Mouse (Mus musculus): Measurements from ENCODE around the gene Fcnb. TPM values are rescaled to one million over a fixed set of nuclear protein-coding genes. Genes with fewer than 3 reads are reported as not detected.

Gene Fcnb
- total RNA-seq, 2 experiments from 2014 or later = not detected

GRCm38 (mm10) chr2:28090299-28091008, 5.8 kb upstream of the Fcnb start:
- no peak for DNase-seq (ENCODE audit: low spot score in 2 of 2)
- intact Hi-C loops (cut with DNase I) = loop anchor here (10.0 kb wide), 1 partner anchor 334 kb away; no protein-coding TSS in a partner anchor

DNA sequence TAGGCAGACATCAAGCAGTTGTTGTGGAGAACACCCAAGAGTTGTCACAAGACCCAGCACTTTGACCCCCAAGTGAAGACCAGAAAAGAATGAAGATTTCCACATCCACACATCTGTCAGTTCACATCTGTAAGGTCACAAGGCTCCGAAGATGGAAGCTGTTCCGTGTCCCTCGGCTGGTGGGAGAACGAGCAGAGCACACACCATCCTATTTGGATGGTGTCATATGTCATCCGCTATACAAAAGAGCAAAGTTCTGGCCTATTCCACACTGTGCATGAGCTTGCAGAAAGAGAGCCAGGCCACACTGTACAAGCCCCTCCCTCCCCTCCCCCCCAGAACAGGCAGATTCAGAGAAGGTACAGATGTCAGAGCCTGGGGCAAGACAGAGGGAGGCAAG, 4.4 kb upstream of the Fcnb start:
- intact Hi-C loops (cut with DNase I) = no loop called here
- no peak for DNase-seq (ENCODE audit: low spot score in 2 of 2)

DNA sequence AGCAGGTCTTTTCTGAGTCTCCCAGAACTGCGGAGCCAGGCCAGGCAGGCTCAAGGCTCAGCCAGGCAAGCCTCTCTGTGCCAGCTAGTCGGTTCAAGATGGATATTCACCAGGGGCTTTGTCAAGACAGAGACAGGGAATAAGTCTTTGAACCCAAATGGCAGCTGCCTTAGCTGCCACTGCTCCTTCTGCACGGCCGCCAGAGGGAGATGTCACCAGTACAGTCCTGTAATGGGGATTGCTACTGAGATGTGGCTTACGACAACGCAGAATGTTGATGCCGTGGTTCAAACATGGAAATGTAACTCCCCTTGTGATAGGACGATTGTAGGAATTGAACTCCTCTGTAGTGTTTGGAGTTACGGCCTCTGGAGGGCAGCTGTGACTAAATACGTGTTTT, 1.4 kb upstream of the Fcnb start:
- intact Hi-C loops (cut with DNase I) = no loop called here

GRCm38 (mm10) chr2:28075616-28076187, 9.0 kb downstream of the Fcnb start:
- no peak for DNase-seq (ENCODE audit: low spot score in 2 of 2)
- intact Hi-C loops (cut with DNase I) = no loop called here

More for the DNA sequence above, 1.4 kb upstream of the Fcnb start:
- no peak for DNase-seq (ENCODE audit: low spot score in 2 of 2)

GRCm38 (mm10) chr2:28068537-28068878, 16.2 kb downstream of the Fcnb start:
- intact Hi-C loops (cut with DNase I) = loop anchor here (10.0 kb wide), 1 partner anchor 346 kb away; no protein-coding TSS in a partner anchor
- peak; percentile 87 to 94 for DNase-seq (ENCODE audit: low spot score in 2 of 2)

DNA sequence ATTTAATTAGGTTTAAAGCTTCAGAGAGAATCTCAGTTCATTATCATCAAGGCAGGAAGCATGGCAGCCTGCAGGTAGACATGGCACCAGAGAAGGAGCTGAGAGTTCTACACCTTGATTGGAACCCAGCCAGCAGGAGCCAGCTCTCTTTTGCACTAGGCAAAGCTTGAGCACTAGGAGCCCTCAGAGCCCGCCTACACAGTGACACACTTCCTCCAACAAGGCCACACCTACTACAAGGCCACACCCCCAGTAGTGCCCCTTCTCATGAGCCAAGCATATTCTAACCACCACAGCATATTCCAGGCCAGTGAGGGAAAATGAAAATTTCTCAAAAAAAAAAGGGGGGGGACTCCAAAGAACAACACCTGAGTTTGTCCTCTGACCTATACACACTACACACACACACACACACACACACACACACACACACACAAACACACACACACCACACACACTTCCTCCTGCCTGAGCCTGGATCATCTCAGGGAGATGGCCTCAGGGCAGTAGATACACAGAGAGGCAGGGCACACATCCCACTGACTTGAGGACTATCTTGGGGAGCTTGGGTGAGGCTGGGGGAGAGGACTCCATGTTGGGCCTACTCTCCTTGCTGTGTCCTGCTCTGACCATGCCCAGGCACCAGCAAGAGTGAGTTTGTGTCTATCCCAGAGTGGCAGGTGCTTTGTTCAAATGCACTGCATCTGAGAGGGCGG, 16.7 kb downstream of the Fcnb start:
- peak in 1 of 2 experiments; percentile 28 for DNase-seq (ENCODE audit: low spot score in 2 of 2)
- intact Hi-C loops (cut with DNase I) = loop anchor here (1.0 to 10.0 kb wide), 2 partner anchors 101 to 347 kb away; no protein-coding TSS in a partner anchor

GRCm38 (mm10) chr2:28067175-28067574, 17.5 kb downstream of the Fcnb start:
- intact Hi-C loops (cut with DNase I) = loop anchor here (1.0 to 10.0 kb wide), 2 partner anchors 102 to 348 kb away; no protein-coding TSS in a partner anchor
- peak; percentile 57 to 84 for DNase-seq (ENCODE audit: low spot score in 2 of 2)

DNA sequence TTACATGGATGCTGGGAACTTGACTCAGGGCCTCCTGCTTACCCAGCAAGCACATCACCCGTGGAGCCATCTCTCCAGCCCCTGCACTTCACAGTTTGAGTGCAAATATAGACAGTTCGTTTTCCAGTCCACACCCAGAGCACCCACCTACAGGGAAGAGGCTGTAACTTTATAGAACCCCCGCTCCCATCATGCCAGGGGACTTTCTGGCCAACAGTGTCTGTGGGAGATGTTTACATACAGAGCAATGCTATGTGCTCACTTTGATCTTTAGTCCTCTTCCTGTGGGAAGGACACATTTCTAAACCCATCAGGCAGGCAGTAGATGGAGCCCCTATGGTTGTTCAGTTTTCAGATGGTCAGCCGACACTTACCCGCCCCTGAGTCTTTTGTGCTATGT, 18.0 kb downstream of the Fcnb start:
- no peak for DNase-seq (ENCODE audit: low spot score in 2 of 2)
- intact Hi-C loops (cut with DNase I) = loop anchor here (1.0 to 10.0 kb wide), 2 partner anchors 103 to 348 kb away; no protein-coding TSS in a partner anchor

- intact Hi-C loops (cut with DNase I) = loop anchor here (10.0 kb wide), 1 partner anchor 350 kb away; no protein-coding TSS in a partner anchor
- no peak for DNase-seq (ENCODE audit: low spot score in 2 of 2)
These were observed 19.5 kb downstream of the Fcnb start for GRCm38 (mm10) chr2:28065081-28065651.

DNA sequence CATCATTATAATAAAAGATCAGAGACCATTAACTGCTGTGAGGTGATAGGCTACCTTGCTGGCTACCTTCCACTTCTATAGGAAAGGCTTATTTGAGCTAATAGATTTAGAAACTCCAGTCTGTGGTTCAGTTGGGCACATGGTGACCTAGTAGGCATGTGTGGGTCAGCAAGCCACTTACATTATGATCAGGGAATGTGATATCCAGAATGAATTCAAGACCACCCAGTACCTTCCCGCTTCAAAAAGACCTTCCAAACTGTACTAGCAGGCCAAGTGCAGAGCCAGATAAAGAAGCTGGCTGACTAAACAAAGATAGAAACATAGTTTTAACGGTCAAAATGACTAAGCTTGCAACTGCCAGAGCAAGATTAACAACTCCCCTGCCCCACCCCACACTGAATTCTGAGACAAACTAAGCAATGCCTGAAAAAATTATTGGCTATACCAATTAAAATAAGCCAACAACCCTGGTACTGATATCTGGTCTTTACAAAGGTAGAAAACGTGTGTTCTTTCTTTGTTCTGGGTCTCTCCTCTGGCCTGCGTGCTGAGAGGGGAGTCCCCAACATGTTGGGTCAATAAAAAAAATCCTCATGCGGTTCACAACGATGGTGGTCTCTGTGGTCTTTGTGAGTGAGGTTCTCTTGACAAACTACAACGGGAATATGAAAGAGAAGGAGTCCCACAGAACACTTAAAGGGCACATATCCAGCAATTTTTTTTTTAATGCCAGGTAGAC, 20.2 kb downstream of the Fcnb start:
- intact Hi-C loops (cut with DNase I) = loop anchor here (10.0 kb wide), 1 partner anchor 350 kb away; no protein-coding TSS in a partner anchor
- no peak for DNase-seq (ENCODE audit: low spot score in 2 of 2)

- no peak for DNase-seq (ENCODE audit: low spot score in 2 of 2)
- intact Hi-C loops (cut with DNase I) = loop anchor here (10.0 kb wide), 1 partner anchor 351 kb away; no protein-coding TSS in a partner anchor
These were observed 20.9 kb downstream of the Fcnb start for GRCm38 (mm10) chr2:28063711-28064338.

DNA sequence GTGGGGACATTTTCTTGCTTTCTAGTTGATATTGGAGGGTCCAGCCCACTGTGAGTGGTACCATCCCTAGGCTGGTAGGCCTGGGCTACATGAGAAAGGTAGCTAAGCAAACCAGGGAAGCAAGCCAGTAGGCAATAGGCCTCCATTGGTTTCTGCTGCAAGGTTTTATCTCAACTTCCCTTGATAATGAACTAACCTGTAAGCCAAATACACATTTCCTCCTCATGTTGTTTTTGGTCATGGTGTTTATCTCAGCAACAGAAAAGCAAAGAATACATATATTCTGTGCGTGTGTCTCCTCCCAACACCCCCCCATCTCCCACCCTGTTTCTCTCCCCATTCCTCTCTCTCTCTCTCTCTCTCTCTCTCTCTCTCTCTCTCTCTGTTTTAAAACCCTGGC, 24.8 kb downstream of the Fcnb start:
- intact Hi-C loops (cut with DNase I) = loop anchor here (10.0 kb wide), 1 partner anchor 355 kb away; no protein-coding TSS in a partner anchor
- DNase-seq (ENCODE audit: low spot score in 2 of 2) = no peak

DNA sequence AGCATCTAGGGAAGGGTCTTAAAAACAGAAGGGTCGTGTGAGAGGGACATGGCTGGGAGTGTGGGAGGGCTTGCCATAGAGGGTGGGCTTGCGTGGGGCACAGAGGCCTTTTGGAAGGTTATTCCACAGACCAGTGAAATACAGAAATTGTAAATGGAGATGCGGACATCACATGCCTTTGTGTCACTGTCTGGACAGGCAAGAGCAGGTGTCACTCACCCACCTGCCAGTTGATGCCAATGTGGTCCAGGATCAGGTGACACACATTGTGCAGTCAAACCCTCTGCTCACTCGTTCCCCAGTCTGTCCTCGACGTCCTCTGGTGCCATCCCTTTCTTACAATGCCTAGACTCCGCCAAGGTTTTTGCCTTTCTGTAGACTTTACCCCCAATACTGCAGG, 37.6 kb downstream of the Fcnb start:
- DNase-seq (ENCODE audit: low spot score in 2 of 2) = no peak
- intact Hi-C loops (cut with DNase I) = no loop called here

DNA sequence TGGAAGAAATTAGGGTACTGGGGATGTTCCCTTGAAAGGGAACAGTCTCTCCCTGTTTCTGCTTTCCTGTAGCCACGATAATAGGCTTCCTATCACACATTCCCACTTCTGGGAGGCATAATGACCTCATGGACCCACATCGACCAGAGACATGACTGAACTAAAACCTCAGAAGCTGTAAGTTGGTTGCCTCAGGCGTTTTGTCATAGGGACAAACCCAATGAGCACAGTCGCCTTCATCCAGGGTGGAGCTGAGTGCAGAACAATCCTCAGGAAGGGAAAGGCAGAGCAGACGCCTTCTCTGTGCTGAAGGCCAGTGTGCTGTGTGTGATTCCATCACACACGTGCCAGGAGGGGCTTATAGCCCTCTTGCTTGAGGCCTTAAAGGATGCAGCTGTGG, 38.4 kb downstream of the Fcnb start:
- intact Hi-C loops (cut with DNase I) = no loop called here
- no peak for DNase-seq (ENCODE audit: low spot score in 2 of 2)

GRCm38 (mm10) chr2:28044920-28045598, 39.6 kb downstream of the Fcnb start:
- intact Hi-C loops (cut with DNase I) = no loop called here
- DNase-seq (ENCODE audit: low spot score in 2 of 2) = no peak

- intact Hi-C loops (cut with DNase I) = no loop called here
- no peak for DNase-seq (ENCODE audit: low spot score in 2 of 2)
These were observed 44.2 kb downstream of the Fcnb start for GRCm38 (mm10) chr2:28040466-28040865.

GRCm38 (mm10) chr2:28039647-28040325, 44.9 kb downstream of the Fcnb start:
- no peak for DNase-seq (ENCODE audit: low spot score in 2 of 2)
- intact Hi-C loops (cut with DNase I) = no loop called here
